Mouse (Mus musculus) embryonic facial prominence, embryonic 15.5 days (tissue): ENCODE results near the gene Adprhl2. TPM values are rescaled to one million over a fixed set of nuclear protein-coding genes. Genes with fewer than 3 reads are reported as not detected.

ENCODE experiments used
- ATAC-seq: fragments of 200-750 bp; cut with Nextera tagmentation; 2 replicates; pipeline ENCODE4 v1.8.0; 2017; ENCODE audit warnings: low read depth, moderate TSS enrichment; ENCODE audit not compliant: insufficient number of reproducible peaks, low FRiP score, low TSS enrichment
- H3K27ac ChIP-seq: fragments of 300-500 bp; sonication (generic); replicated peaks from 2 replicates; pipeline ENCODE4 v1.5.1; 2015; ENCODE audit warnings: mild to moderate bottlenecking, inconsistent platforms
- H3K27me3 ChIP-seq: fragments of 300-500 bp; sonication (generic); 2 replicates; pipeline ENCODE4 v1.6.1; 2015; ENCODE audit warnings: inconsistent platforms
- H3K36me3 ChIP-seq: fragments of 300-500 bp; sonication (generic); 2 replicates; pipeline ENCODE4 v1.6.1; 2015; ENCODE audit warnings: mild to moderate bottlenecking, inconsistent platforms
- H3K4me1 ChIP-seq: fragments of 300-500 bp; sonication (generic); 2 replicates; pipeline ENCODE4 v1.6.1; 2015; ENCODE audit warnings: inconsistent platforms
- H3K4me2 ChIP-seq: fragments of 300-500 bp; sonication (generic); replicated peaks from 2 replicates; pipeline ENCODE4 v1.6.1; 2015; ENCODE audit warnings: mild to moderate bottlenecking, inconsistent platforms
- H3K4me3 ChIP-seq: fragments of 300-500 bp; sonication (generic); replicated peaks from 2 replicates; pipeline ENCODE4 v1.5.1; 2015; ENCODE audit warnings: mild to moderate bottlenecking, inconsistent platforms
- H3K9ac ChIP-seq: fragments of 300-500 bp; sonication (generic); 2 replicates; pipeline ENCODE4 v1.6.1; 2015; ENCODE audit warnings: inconsistent platforms
- H3K9me3 ChIP-seq: fragments of 300-500 bp; sonication (generic); replicated peaks from 2 replicates; pipeline ENCODE4 v1.6.1; 2016; ENCODE audit warnings: inconsistent platforms
- whole genome bisulfite sequencing: fragments of 180-500 bp; shearing (Covaris S2); methylation state at CpG from one replicate; pipeline ENCODE4 v1.1.7; 2015; 5-methylcytosine and 5-hydroxymethylcytosine counted together
- polyA plus RNA-seq: library from polyadenylated mRNA; unstranded; fragments of >200 nt; fragmentation: Nextera tagmentation; extraction: Ambion mirVana; gene quantifications from 2 replicates; pipeline ENCODE4 v1.2.1, GENCODE M21; 2015

Adprhl2 gene
- polyA plus RNA-seq, 1 experiment from 2014 or later: 89.3 TPM

DNA sequence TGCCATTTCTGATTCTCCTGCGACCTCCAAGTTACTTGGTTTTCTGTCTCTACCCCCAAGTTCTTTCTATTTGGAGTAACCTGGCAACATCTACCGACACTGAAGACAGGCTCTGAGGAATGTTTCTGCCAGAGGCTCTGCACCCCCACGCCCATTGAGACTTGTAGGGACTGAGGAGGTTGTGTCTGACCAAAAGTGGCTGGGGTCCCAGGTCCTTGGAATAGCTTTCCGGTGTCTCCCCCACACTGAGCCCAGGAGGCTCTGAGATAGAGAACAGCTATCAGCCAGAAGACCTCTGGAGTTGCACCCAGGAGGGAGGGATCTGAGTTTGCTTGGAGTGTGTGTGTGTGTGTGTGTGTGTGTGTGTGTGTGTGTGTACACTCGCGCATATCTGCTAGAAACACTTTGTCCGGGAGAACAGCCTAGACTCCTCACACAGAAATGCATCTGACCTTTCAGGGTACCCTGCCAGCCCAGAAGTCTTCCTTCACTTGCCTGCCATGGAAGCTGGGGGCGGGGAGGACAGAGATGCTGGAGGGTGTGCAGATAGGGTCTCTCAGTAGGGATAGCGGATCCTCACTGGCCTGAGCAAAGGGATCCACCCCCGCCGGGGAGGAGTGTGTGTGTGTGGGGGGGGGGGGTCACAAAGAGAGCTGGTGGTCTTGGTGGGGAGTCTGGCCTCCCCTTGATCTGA lies 34.1 kb downstream of the Adprhl2 start:
- Histone ChIP-seq H3K4me1 (peaks cover 35% of the 10 kb centered on the region), H3K9ac (no peak overlapping the region; the same call in 1 of the 2 replicates), H3K4me2 (peak overlapping the region; percentile 82), H3K27ac (peak overlapping the region; percentile 84), H3K9me3 (no peaks in the 10 kb centered on the region), H3K27me3 (peaks cover 16% of the 10 kb centered on the region), H3K36me3 (no peaks in the 10 kb centered on the region), H3K4me3 (peak overlapping the region; percentile 59)
- no peak for ATAC-seq
- WGBS: 34% methylated on average over 11 of the region's 11 CpGs

- WGBS: 3% methylated on average over 40 of the region's 42 CpGs
Measured at GRCm38 (mm10) chr4:126286492-126286891, 35.0 kb downstream of the Adprhl2 start, which contains the start of gene Col8a2. Gene Col8a2, plus strand, starts transcription at chr4:126286793.

DNA sequence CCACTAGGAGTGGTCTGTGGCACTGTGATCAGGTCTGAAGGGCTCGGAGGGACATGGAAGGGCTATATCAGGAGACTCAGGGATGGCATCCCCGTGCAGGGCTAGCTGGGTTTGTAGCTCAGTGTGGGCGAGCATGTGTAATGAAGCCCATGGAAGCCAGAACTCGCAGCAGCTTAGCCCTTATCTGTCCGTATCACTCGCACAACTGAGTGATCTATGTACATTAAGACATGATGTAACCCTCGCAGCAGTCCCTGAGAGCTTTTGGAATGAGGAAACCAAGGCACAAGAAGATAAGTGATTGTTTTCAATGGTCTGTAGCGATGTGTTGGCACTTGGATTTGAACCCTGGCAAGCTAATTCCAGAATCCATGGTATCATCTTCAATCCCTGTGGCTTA lies 37.9 kb downstream of the Adprhl2 start:
- no peak overlapping the region for H3K4me2 ChIP-seq
- H3K9me3 ChIP-seq: no peaks in the 10 kb centered on the region
- no peak overlapping the region for H3K4me3 ChIP-seq
- ATAC-seq: no peak
- no peak overlapping the region for H3K27ac ChIP-seq
- peaks cover 37% of the 10 kb centered on the region for H3K4me1 ChIP-seq
- 81% methylated on average over 8 of the region's 8 CpGs for WGBS
- no peak overlapping the region for H3K9ac ChIP-seq
- H3K36me3 ChIP-seq: no peaks in the 10 kb centered on the region
- H3K27me3 ChIP-seq: peaks cover 14% of the 10 kb centered on the region

More at GRCm38 (mm10) chr4:126286492-126286891, 35.0 kb downstream of the Adprhl2 start, which contains the start of gene Col8a2:
- peak; percentile 56 for ATAC-seq
- Histone ChIP-seq H3K4me3 (peak within 1 kb of the TSS; percentile 59), H3K27ac (peak within 1 kb of the TSS; percentile 84), H3K9ac (peak within 1 kb of the TSS; percentile 37; the same call in 1 of the 2 replicates), H3K4me2 (peak within 1 kb of the TSS; percentile 82), H3K4me1 (peaks cover 39% of the 10 kb centered on the region), H3K9me3 (no peaks in the 10 kb centered on the region), H3K36me3 (no peaks in the 10 kb centered on the region), H3K27me3 (peaks cover 16% of the 10 kb centered on the region)

- Histone ChIP-seq H3K9me3 (no peaks in the 10 kb centered on the region), H3K4me3 (no peak overlapping the region), H3K4me2 (no peak overlapping the region), H3K4me1 (peaks cover 41% of the 10 kb centered on the region), H3K9ac (no peak overlapping the region), H3K36me3 (no peaks in the 10 kb centered on the region), H3K27me3 (peaks cover 7% of the 10 kb centered on the region), H3K27ac (0 out of 2 replicates have a peak overlapping the region, but pooled peaks have one; percentile 1)
- no peak for ATAC-seq
- WGBS: 38% methylated on average over 9 of the region's 9 CpGs
Measured at GRCm38 (mm10) chr4:126281706-126282105, 39.8 kb downstream of the Adprhl2 start.

DNA sequence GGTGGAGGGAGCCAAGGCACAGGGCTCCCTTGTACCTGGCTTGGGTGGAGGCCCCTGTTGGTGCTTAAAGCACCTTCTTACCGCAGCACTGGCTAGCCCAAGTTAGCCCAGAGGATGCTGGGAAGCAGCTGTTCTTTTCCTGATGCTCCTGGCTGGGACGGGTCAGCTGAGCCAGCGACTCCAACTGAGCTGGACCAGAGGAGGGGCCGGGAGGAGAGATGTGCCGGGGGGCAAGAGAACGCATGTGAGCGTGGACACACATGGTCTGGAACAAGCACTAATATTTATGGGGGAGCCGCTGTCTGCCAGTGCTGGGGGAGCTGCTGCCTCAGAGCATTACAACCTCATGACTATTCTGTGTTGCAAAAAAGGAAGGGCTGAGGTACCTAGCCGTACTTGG lies 42.5 kb downstream of the Adprhl2 start:
- H3K9me3 ChIP-seq: no peaks in the 10 kb centered on the region
- H3K4me2 ChIP-seq: peak overlapping the region; percentile 44
- whole genome bisulfite sequencing: 32% methylated on average over 9 of the region's 9 CpGs
- ATAC-seq: no peak
- no peaks in the 10 kb centered on the region for H3K27me3 ChIP-seq
- no peak overlapping the region for H3K9ac ChIP-seq
- no peak overlapping the region for H3K4me3 ChIP-seq
- H3K27ac ChIP-seq: peak overlapping the region; percentile 82
- H3K36me3 ChIP-seq: peaks cover 17% of the 10 kb centered on the region
- H3K4me1 ChIP-seq: peaks cover 34% of the 10 kb centered on the region

DNA sequence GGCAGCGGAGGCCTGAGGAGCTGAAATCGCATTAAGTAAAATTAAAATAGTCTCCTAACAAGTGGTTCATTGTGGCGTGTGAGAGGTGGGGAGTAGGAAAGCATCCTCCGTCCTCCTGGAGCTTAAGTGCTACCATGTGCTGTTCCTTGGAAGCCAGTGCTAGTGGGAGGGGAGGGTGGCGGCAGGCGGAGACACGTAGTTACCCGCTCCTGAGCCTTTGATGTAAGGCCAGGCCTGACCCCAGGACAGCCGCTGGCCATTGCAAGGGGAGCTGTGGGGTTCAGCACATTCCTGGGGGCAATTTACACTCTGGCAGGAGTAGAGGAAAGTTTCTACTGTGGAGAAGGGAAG lies 43.0 kb downstream of the Adprhl2 start:
- Histone ChIP-seq H3K4me3 (no peak overlapping the region), H3K9ac (no peak overlapping the region), H3K27me3 (no peaks in the 10 kb centered on the region), H3K36me3 (peaks cover 21% of the 10 kb centered on the region), H3K4me2 (peak overlapping the region; percentile 44), H3K27ac (peak overlapping the region; percentile 82), H3K4me1 (peaks cover 34% of the 10 kb centered on the region), H3K9me3 (no peaks in the 10 kb centered on the region)
- WGBS: 5% methylated on average over 9 of the region's 9 CpGs
- peak; percentile 85 for ATAC-seq

- Histone ChIP-seq H3K36me3 (peaks cover 26% of the 10 kb centered on the region), H3K9me3 (no peaks in the 10 kb centered on the region), H3K4me3 (no peak overlapping the region), H3K27me3 (no peaks in the 10 kb centered on the region), H3K9ac (no peak overlapping the region), H3K4me2 (peak overlapping the region; percentile 44), H3K27ac (peak overlapping the region; percentile 82), H3K4me1 (peaks cover 34% of the 10 kb centered on the region)
- 3% methylated on average over 13 of the region's 13 CpGs for WGBS
- ATAC-seq: peak; percentile 61
Measured at GRCm38 (mm10) chr4:126277906-126278564, 43.5 kb downstream of the Adprhl2 start.

- Histone ChIP-seq H3K36me3 (peaks cover 41% of the 10 kb centered on the region), H3K4me3 (no peak overlapping the region), H3K27ac (peak overlapping the region; percentile 17; the same call in 1 of the 2 replicates), H3K9me3 (no peaks in the 10 kb centered on the region), H3K9ac (no peak overlapping the region), H3K27me3 (no peaks in the 10 kb centered on the region), H3K4me2 (no peak overlapping the region), H3K4me1 (peaks cover 24% of the 10 kb centered on the region)
- no peak for ATAC-seq
- 75% methylated on average over 13 of the region's 13 CpGs for WGBS
Measured at GRCm38 (mm10) chr4:126275681-126276131, 45.8 kb downstream of the Adprhl2 start.

DNA sequence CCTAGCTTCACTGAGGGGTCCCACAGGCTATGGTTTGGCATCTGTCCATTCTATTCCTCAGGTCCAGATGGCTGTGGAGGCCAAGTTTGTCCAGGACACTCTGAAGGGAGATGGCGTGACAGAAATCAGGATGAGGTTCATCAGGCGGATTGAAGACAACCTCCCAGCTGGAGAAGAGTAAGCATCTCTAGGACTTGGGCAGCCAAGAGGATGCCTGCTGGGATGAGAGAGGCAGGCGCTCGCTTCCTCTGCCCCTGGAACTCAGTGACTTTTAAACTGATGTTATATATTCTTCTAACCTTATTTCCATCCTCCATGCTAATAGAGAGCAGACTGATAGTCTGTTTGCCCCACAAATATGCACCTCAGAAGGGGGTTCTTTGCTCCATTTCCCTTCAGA lies 46.4 kb downstream of the Adprhl2 start:
- no peak for ATAC-seq
- H3K27me3 ChIP-seq: no peaks in the 10 kb centered on the region
- no peak overlapping the region for H3K27ac ChIP-seq
- 92% methylated on average over 4 of the region's 4 CpGs for WGBS
- peaks cover 45% of the 10 kb centered on the region for H3K36me3 ChIP-seq
- peaks cover 21% of the 10 kb centered on the region for H3K4me1 ChIP-seq
- no peaks in the 10 kb centered on the region for H3K9me3 ChIP-seq
- no peak overlapping the region for H3K4me2 ChIP-seq
- H3K9ac ChIP-seq: no peak overlapping the region
- H3K4me3 ChIP-seq: no peak overlapping the region

GRCm38 (mm10) chr4:126273753-126274152 lies 47.8 kb downstream of the Adprhl2 start:
- Histone ChIP-seq H3K36me3 (peaks cover 45% of the 10 kb centered on the region), H3K4me3 (no peak overlapping the region), H3K9ac (no peak overlapping the region), H3K27me3 (no peaks in the 10 kb centered on the region), H3K4me2 (no peak overlapping the region), H3K27ac (no peak overlapping the region), H3K9me3 (no peaks in the 10 kb centered on the region), H3K4me1 (peaks cover 14% of the 10 kb centered on the region)
- no peak for ATAC-seq
- 77% methylated on average over 13 of the region's 13 CpGs for WGBS

- H3K4me1 ChIP-seq: no peaks in the 10 kb centered on the region
- H3K27me3 ChIP-seq: no peaks in the 10 kb centered on the region
- no peak for ATAC-seq
- H3K4me3 ChIP-seq: no peak overlapping the region
- H3K9me3 ChIP-seq: no peaks in the 10 kb centered on the region
- peaks cover 31% of the 10 kb centered on the region for H3K36me3 ChIP-seq
- no peak overlapping the region for H3K4me2 ChIP-seq
- 81% methylated on average over 3 of the region's 3 CpGs for whole genome bisulfite sequencing
- no peak overlapping the region for H3K27ac ChIP-seq
- no peak overlapping the region for H3K9ac ChIP-seq
Measured at GRCm38 (mm10) chr4:126269292-126269691, 52.2 kb downstream of the Adprhl2 start.
